Mouse (Mus musculus) kidney, adult 2 months (tissue): ENCODE data around the gene Lce6a.

ENCODE experiments used
- CTCF ChIP-seq: fragments of 200-500 bp; conservative IDR thresholded peaks from 2 replicates; pipeline ENCODE4 v1.5.1; 2011; ENCODE audit warnings: low read depth, mild to moderate bottlenecking, control low read depth, low read length, moderate library complexity, mixed read lengths; ENCODE audit not compliant: insufficient read depth, insufficient read length
- POLR2A ChIP-seq: fragments of 200-500 bp; IDR thresholded peaks from one replicate; pipeline ENCODE4 v1.6.1; 2011; ENCODE audit warnings: low read depth, low read length, control low read depth

DNA sequence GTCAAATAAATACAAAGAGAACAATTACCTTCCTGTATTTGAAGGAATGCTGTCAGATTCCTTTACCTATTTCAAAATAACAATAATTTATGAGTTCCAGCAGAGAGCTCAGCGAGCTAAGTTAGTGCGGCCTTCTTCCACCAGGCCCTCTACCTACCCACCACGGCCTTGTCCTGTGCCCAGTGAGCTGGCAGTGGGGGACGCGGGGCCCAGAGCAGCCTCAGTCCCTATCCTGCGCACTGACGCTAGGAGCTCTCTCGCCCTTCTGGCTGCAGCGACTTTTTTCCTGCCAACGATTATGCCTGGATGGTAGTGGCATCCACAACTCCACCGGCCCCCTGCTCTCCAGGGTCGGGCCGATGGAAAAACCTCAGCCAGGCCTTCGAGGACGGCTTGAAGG is 18.4 kb upstream of the Lce6a start:
- TF ChIP-seq CTCF = no peak
- TF ChIP-seq POLR2A = no peak
